Mouse (Mus musculus) spleen, adult 2 months (tissue): Measurements from ENCODE around the gene Spdef.

Source experiments
- CTCF ChIP-seq: fragments of 200-500 bp; IDR thresholded peaks from 2 replicates; pipeline ENCODE4 v1.5.1; 2011; ENCODE audit warnings: mild to moderate bottlenecking, inconsistent platforms; ENCODE audit not compliant: insufficient read depth, insufficient read length, insufficient replicate concordance; ENCODE audit errors: extremely low read depth
- POLR2A ChIP-seq: fragments of 200-500 bp; IDR thresholded peaks from 2 replicates; pipeline ENCODE4 v1.6.1; 2011; ENCODE audit warnings: low read depth, low read length, inconsistent platforms

GRCm38 (mm10) chr17:27748123-27748522, 19.4 kb upstream of the Spdef start:
- TF ChIP-seq CTCF (no peak), POLR2A (no peak)
